Mouse (Mus musculus) liver (tissue): ENCODE results near the gene Cdkl4.

Experiments used
- DNase-seq: peaks from one replicate; pipeline ENCODE4 v3.0.0-alpha.2; 2020; ENCODE audit warnings: mixed read lengths

The Cdkl4 gene

GRCm38 (mm10) chr17:80479295-80480030 is 98.2 kb downstream of the Cdkl4 start:
- peak; percentile 72 for DNase-seq

- DNase-seq, result no peak
These were observed 99.9 kb downstream of the Cdkl4 start for GRCm38 (mm10) chr17:80477679-80478078.

- DNase-seq, result no peak
These were observed 101.1 kb downstream of the Cdkl4 start for GRCm38 (mm10) chr17:80476496-80476895.
